Mouse (Mus musculus) splenic B cell, adult 2 months (primary cell): ENCODE measurements around the gene Sox30.

Source experiments
- DNase-seq: peaks from one replicate; pipeline ENCODE4 v3.0.0-alpha.2; 2011; ENCODE audit warnings: low read depth, low spot score
- H3K27me3 ChIP-seq: 2 replicates; pipeline ENCODE4 v1.6.1; 2012; ENCODE audit warnings: mild to moderate bottlenecking, low read length, moderate library complexity, mixed read lengths; ENCODE audit not compliant: control insufficient read depth, poor library complexity, insufficient read depth, severe bottlenecking
- H3K36me3 ChIP-seq: 2 replicates; pipeline ENCODE4 v1.6.1; 2012; ENCODE audit warnings: mild to moderate bottlenecking, low read length, moderate library complexity, mixed read lengths; ENCODE audit not compliant: control insufficient read depth, poor library complexity, insufficient read depth, severe bottlenecking

Sox30 gene

GRCm38 (mm10) chr11:45968466-45968865 is 11.6 kb upstream of the Sox30 start:
- Histone ChIP-seq H3K27me3 (no peaks in the 10 kb centered on the region; the same call in 1 of the 2 replicates), H3K36me3 (no peaks in the 10 kb centered on the region)
- no peak for DNase-seq

DNA sequence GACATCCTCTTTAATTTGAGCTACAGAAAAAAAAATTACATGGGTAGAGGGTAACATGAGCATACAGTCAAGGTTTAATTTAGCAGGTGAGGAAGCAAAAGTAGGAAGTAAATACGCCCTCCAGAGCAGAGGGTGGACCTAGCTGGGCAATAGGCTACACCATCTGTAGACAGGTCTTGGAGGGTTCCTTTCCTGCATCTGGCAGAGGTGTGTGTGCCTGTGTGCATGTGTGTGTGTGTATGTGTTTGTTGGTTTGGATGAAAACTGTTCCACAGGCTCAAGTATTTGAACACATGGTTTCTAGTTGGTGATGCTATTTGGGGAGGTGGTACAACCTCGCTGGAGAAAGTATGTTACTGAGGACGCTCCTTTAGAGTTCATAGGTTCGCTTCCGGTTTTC is 6.5 kb upstream of the Sox30 start:
- Histone ChIP-seq H3K36me3 (no peaks in the 10 kb centered on the region), H3K27me3 (no peaks in the 10 kb centered on the region; the same call in 1 of the 2 replicates)
- no peak for DNase-seq

DNA sequence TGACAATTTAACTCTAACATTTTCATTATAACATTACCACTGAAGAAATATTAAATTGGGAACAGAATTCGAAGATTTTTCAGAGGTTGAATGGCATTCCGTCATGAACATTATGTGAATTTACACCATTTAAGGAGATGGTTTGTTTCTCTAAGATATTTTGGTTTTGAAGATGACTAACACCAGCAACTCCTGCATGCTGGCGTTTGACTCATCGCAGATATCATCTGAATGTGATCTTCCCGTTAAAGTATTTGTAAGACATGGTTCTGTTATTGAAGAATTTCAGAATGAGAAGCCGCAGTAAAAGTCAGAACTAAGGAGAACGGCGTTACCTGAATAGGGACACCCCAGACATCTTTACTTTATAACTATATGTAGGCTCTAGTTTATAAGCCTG is 5.6 kb upstream of the Sox30 start:
- DNase-seq = no peak
- no peaks in the 10 kb centered on the region for H3K36me3 ChIP-seq
- H3K27me3 ChIP-seq = no peaks in the 10 kb centered on the region; the same call in 1 of the 2 replicates

GRCm38 (mm10) chr11:45976061-45976460 is 4.0 kb upstream of the Sox30 start:
- Histone ChIP-seq H3K36me3 (no peaks in the 10 kb centered on the region), H3K27me3 (no peaks in the 10 kb centered on the region; the same call in 1 of the 2 replicates)
- DNase-seq = no peak

DNA sequence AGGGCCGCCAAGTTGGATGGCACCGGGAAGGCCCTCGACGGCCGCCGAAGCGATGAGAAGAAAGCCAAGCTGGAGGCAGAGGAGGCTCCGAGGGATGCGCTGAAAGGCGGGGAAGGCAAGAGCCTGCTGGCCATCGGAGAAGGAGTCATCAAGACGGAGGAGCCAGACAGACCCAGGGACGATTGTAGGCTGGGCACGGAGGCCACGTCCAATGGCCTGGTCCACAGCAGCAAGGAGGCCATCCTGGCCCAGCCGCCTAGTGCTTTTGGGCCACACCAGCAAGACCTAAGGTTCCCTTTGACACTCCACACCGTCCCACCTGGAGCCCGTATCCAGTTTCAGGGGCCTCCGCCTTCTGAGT is 763 bp downstream of the Sox30 start:
- no peaks in the 10 kb centered on the region for H3K36me3 ChIP-seq
- H3K27me3 ChIP-seq = no peaks in the 10 kb centered on the region; the same call in 1 of the 2 replicates
- no peak for DNase-seq

DNA sequence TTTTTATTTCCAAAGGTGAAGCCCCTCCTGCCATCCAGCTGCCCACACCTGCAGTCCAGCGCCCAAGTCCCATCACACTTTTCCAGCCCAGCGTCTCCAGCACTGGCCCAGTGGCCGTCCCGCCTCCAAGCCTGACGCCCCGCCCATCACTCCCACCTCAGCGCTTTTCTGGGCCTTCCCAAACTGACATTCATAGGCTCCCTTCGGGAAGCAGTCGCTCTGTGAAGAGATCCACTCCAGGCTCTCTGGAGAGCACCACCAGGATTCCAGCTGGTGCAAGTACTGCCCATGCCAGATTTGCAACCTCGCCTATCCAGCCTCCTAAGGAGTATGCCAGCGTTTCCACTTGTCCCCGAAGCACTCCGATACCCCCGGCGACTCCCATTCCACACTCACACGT is 11.5 kb downstream of the Sox30 start:
- no peaks in the 10 kb centered on the region for H3K36me3 ChIP-seq
- no peak for DNase-seq

DNA sequence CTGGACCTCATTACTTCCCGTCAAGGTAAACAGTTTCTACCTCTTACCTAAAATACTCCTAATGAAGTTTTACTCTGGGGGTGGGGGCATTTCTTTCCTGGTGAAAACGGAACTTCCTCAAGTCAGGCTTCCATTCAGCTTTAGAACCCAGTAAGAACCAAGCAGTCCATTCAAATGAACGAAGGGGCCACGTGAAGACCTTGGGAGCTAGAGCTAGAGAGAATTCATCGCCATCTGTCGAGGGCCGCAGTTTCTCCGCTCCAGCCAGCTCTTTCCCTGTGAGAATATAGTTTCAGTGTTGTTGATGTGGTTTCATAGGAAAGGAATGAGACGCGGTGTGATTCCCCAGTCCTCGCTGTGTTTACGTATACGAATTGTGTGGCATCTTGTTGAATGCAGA is 12.0 kb downstream of the Sox30 start:
- no peaks in the 10 kb centered on the region for H3K36me3 ChIP-seq
- no peak for DNase-seq
- H3K27me3 ChIP-seq = peaks cover 2% of the 10 kb centered on the region; the same call in 1 of the 2 replicates

More for the DNA sequence above, 11.5 kb downstream of the Sox30 start:
- peaks cover 2% of the 10 kb centered on the region; the same call in 1 of the 2 replicates for H3K27me3 ChIP-seq

- H3K27me3 ChIP-seq = no peaks in the 10 kb centered on the region
- DNase-seq = peak; percentile 75
- no peaks in the 10 kb centered on the region for H3K36me3 ChIP-seq
Observed at GRCm38 (mm10) chr11:46016061-46016460, 36.0 kb downstream of the Sox30 start.

- no peaks in the 10 kb centered on the region for H3K27me3 ChIP-seq
- DNase-seq = no peak
- no peaks in the 10 kb centered on the region for H3K36me3 ChIP-seq
Observed at GRCm38 (mm10) chr11:46020246-46020645, 40.1 kb downstream of the Sox30 start.

GRCm38 (mm10) chr11:46021850-46022249 is 41.7 kb downstream of the Sox30 start:
- Histone ChIP-seq H3K36me3 (no peaks in the 10 kb centered on the region), H3K27me3 (no peaks in the 10 kb centered on the region)
- DNase-seq = no peak

DNA sequence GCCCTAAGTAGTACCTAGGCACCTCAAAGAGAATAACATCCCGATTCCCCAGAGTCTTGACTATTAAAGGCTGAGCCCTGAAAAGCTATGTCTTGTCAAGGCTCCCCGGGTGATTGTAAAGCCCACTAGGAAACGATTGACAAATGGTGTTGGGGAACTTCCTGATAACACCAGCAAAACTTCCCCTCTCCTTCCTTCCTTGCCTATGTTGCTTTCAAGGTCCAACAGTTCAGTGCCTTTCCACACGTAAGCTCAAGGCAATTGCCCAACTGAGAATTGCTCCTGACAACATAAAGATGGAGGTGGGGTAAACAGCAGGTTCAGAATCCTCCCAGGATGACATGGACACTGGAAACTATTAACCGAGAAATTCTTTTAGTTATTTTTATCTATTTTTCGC is 42.9 kb downstream of the Sox30 start:
- Histone ChIP-seq H3K27me3 (no peaks in the 10 kb centered on the region), H3K36me3 (no peaks in the 10 kb centered on the region)
- DNase-seq = no peak

DNA sequence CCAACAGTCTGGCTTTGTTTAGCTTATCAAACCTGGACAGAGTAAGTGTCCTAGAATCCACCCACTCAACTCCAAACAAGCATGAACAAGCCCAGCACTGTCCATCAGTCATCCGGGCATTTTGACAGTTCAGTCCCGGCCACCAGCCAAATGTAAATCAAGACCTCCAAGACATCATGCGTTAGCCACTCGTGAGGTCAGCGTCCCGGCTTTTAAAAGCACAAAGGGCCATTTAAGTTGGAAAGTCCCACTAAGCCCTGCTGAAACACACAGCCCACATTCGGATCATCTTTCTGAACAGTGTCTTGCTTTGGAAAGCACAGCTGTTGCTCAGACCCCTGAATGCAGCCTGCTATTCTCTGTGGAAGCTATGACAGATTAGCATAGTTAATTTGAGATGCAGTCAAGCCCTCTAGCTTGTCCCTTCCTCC is 45.9 kb downstream of the Sox30 start:
- Histone ChIP-seq H3K27me3 (no peaks in the 10 kb centered on the region), H3K36me3 (no peaks in the 10 kb centered on the region)
- no peak for DNase-seq

DNA sequence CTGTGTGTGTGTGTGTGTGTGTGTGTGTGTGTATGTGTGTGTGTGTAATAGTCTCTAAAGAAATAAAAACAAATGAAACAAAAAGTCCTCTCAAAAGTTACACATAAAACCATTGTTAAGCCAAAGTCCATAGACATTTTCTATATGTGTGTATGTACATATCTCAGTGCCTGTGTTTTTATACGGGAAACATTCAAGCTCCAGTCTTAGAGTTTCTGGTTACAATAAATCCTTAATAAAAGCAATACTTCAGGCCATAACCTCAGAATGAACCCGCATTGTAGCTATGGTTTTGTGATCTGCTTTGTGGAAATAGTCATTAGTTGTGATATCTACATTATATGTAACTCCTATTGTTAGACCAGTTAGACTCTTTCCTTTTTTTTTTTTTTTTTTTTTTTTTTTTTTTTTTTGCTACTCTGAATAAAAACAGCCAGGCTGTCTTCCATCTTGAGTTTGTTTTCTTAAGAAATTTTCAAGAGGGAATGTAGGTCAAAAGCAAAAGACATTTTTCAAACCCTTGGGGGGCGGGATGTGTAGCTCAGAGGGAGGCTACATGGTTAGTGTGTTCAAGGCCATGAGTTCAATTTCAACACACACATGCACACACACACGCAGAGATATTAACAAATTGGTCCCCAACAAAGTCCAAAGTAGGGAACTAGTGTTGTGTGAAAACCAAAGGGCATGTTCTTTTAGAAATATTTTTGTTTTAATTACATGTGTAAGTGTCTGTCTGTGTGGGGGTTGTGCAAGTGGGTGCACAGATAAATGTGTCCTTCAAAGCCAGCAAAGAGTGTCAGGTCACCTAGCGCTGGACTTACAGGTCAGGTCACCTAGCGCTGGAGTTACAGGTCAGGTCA is 48.1 kb downstream of the Sox30 start:
- Histone ChIP-seq H3K27me3 (no peaks in the 10 kb centered on the region), H3K36me3 (no peaks in the 10 kb centered on the region)
- DNase-seq = no peak

GRCm38 (mm10) chr11:46029485-46029884 is 49.4 kb downstream of the Sox30 start:
- Histone ChIP-seq H3K36me3 (no peaks in the 10 kb centered on the region), H3K27me3 (no peaks in the 10 kb centered on the region)
- no peak for DNase-seq

DNA sequence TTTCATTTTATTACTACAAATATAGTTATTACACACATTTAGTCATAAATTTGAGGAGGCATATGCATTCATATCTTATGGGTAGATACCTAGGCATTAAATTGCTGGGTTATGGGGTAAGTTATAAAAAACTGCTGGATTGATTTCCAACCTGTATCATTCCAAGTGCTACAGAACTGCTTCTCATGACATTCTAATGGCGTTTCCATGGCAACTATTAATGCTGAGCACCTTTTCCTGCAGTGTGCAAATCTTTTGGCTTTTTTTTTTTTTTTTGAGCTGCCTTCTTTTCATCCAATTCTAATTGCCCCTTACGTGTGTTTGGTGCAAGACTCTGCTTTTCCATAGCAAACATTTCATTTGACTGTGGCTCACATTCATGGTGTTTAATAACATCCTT is 49.9 kb downstream of the Sox30 start:
- no peak for DNase-seq
- Histone ChIP-seq H3K27me3 (no peaks in the 10 kb centered on the region), H3K36me3 (no peaks in the 10 kb centered on the region)

- Histone ChIP-seq H3K36me3 (no peaks in the 10 kb centered on the region), H3K27me3 (no peaks in the 10 kb centered on the region)
- DNase-seq = peak; percentile 71
Observed at GRCm38 (mm10) chr11:46031470-46031869, 51.4 kb downstream of the Sox30 start.
